Mouse (Mus musculus) limb, embryonic 10.5 days (tissue): ENCODE data around the gene Ctsd. TPM values are rescaled to one million over a fixed set of nuclear protein-coding genes. Genes with fewer than 3 reads are reported as not detected.

ENCODE experiments used
- DNase-seq: peaks from one replicate; pipeline ENCODE4 v3.0.0-alpha.2; 2017; ENCODE audit warnings: low spot score
- H3K27ac ChIP-seq: fragments of 300-500 bp; sonication (generic); 2 replicates; pipeline ENCODE4 v1.5.1; 2016; ENCODE audit warnings: mild to moderate bottlenecking
- H3K27me3 ChIP-seq: fragments of 300-500 bp; sonication (generic); 2 replicates; pipeline ENCODE4 v1.6.1; 2016; ENCODE audit warnings: low read depth, mild to moderate bottlenecking; ENCODE audit not compliant: poor library complexity, severe bottlenecking
- H3K36me3 ChIP-seq: fragments of 300-500 bp; sonication (generic); 2 replicates; pipeline ENCODE4 v1.6.1; 2016; ENCODE audit warnings: mild to moderate bottlenecking, moderate library complexity
- H3K4me1 ChIP-seq: fragments of 300-500 bp; sonication (generic); 2 replicates; pipeline ENCODE4 v1.6.1; 2016
- H3K4me3 ChIP-seq: fragments of 300-500 bp; sonication (generic); 2 replicates; pipeline ENCODE4 v1.5.1; 2016; ENCODE audit warnings: mild to moderate bottlenecking, moderate library complexity
- H3K9me3 ChIP-seq: fragments of 300-500 bp; sonication (generic); replicated peaks from 2 replicates; pipeline ENCODE4 v1.6.1; 2016; ENCODE audit warnings: mild to moderate bottlenecking
- WGBS: fragments of 180-500 bp; shearing (Covaris S2); methylation state at CpG from one replicate; pipeline ENCODE4 v1.1.7; 2016; 5-methylcytosine and 5-hydroxymethylcytosine counted together
- polyA plus RNA-seq: library from polyadenylated mRNA; unstranded; fragments of >200 nt; fragmentation: Nextera tagmentation; extraction: Ambion mirVana; gene quantifications from 2 replicates; pipeline ENCODE4 v1.2.1, GENCODE M21; 2016

Ctsd gene
- polyA plus RNA-seq, 1 experiment from 2014 or later, result 132 TPM

- no peak overlapping the region for H3K27ac ChIP-seq
- H3K36me3 ChIP-seq, result peaks cover 97% of the 10 kb centered on the region
- no peaks in the 10 kb centered on the region for H3K9me3 ChIP-seq
- no peak for DNase-seq
- H3K4me1 ChIP-seq, result peaks cover 5% of the 10 kb centered on the region
- H3K4me3 ChIP-seq, result no peak overlapping the region
- H3K27me3 ChIP-seq, result no peaks in the 10 kb centered on the region
- WGBS, result 89% methylated on average over 4 of the region's 4 CpGs
These were observed 6.7 kb downstream of the Ctsd start for GRCm38 (mm10) chr7:142381175-142381574.

- Histone ChIP-seq H3K27ac (no peak overlapping the region), H3K27me3 (peaks cover 6% of the 10 kb centered on the region; the same call in 1 of the 2 replicates), H3K4me3 (no peak overlapping the region), H3K9me3 (no peaks in the 10 kb centered on the region), H3K4me1 (peaks cover 4% of the 10 kb centered on the region), H3K36me3 (peaks cover 94% of the 10 kb centered on the region)
- 74% methylated on average over 6 of the region's 6 CpGs for WGBS
- DNase-seq, result no peak
These were observed 8.7 kb downstream of the Ctsd start for GRCm38 (mm10) chr7:142379186-142379585.

GRCm38 (mm10) chr7:142377233-142377925, 10.5 kb downstream of the Ctsd start:
- Histone ChIP-seq H3K27ac (no peak overlapping the region), H3K4me3 (no peak overlapping the region), H3K4me1 (peaks cover 8% of the 10 kb centered on the region), H3K36me3 (peaks cover 76% of the 10 kb centered on the region), H3K27me3 (peaks cover 24% of the 10 kb centered on the region), H3K9me3 (no peaks in the 10 kb centered on the region)
- no peak for DNase-seq
- WGBS, result 91% methylated on average over 14 of the region's 14 CpGs

GRCm38 (mm10) chr7:142376096-142376495, 11.7 kb downstream of the Ctsd start:
- Histone ChIP-seq H3K4me3 (no peak overlapping the region), H3K27me3 (peaks cover 37% of the 10 kb centered on the region), H3K27ac (no peak overlapping the region), H3K36me3 (peaks cover 63% of the 10 kb centered on the region), H3K9me3 (no peaks in the 10 kb centered on the region), H3K4me1 (peaks cover 21% of the 10 kb centered on the region)
- WGBS, result 75% methylated on average over 4 of the region's 4 CpGs
- no peak for DNase-seq

- no peaks in the 10 kb centered on the region for H3K9me3 ChIP-seq
- H3K4me1 ChIP-seq, result peaks cover 22% of the 10 kb centered on the region
- no peak overlapping the region for H3K4me3 ChIP-seq
- peaks cover 45% of the 10 kb centered on the region for H3K27me3 ChIP-seq
- peaks cover 55% of the 10 kb centered on the region for H3K36me3 ChIP-seq
- 84% methylated on average over 6 of the region's 6 CpGs for WGBS
- DNase-seq, result no peak
- no peak overlapping the region for H3K27ac ChIP-seq
These were observed 12.5 kb downstream of the Ctsd start for GRCm38 (mm10) chr7:142375261-142375724.

GRCm38 (mm10) chr7:142374413-142375015, 13.3 kb downstream of the Ctsd start:
- H3K9me3 ChIP-seq, result no peaks in the 10 kb centered on the region
- H3K27me3 ChIP-seq, result peaks cover 53% of the 10 kb centered on the region
- WGBS, result 90% methylated on average over 5 of the region's 5 CpGs
- H3K36me3 ChIP-seq, result peaks cover 48% of the 10 kb centered on the region
- H3K27ac ChIP-seq, result peak overlapping the region; percentile 19; the same call in 1 of the 2 replicates
- peaks cover 22% of the 10 kb centered on the region for H3K4me1 ChIP-seq
- H3K4me3 ChIP-seq, result no peak overlapping the region
- no peak for DNase-seq

GRCm38 (mm10) chr7:142373641-142374412, 14.0 kb downstream of the Ctsd start, which contains the start of gene Ifitm10:
Gene Ifitm10 (minus strand): TSS chr7:142373753.
- Histone ChIP-seq H3K9me3 (no peaks in the 10 kb centered on the region), H3K36me3 (peaks cover 41% of the 10 kb centered on the region), H3K4me1 (peaks cover 22% of the 10 kb centered on the region), H3K4me3 (peak within 1 kb of the TSS; percentile 55), H3K27ac (peak within 1 kb of the TSS; percentile 19; the same call in 1 of the 2 replicates), H3K27me3 (peaks cover 58% of the 10 kb centered on the region)
- DNase-seq, result no peak
- WGBS, result 69% methylated on average over 8 of the region's 8 CpGs

GRCm38 (mm10) chr7:142373039-142373438, 14.8 kb downstream of the Ctsd start:
- H3K36me3 ChIP-seq, result peaks cover 33% of the 10 kb centered on the region
- peaks cover 66% of the 10 kb centered on the region for H3K27me3 ChIP-seq
- H3K4me1 ChIP-seq, result peaks cover 22% of the 10 kb centered on the region
- WGBS, result 78% methylated on average over 5 of the region's 5 CpGs
- no peaks in the 10 kb centered on the region for H3K9me3 ChIP-seq
- no peak for DNase-seq
- no peak overlapping the region for H3K4me3 ChIP-seq
- H3K27ac ChIP-seq, result no peak overlapping the region

- Histone ChIP-seq H3K4me3 (peak overlapping the region; percentile 55), H3K4me1 (peaks cover 22% of the 10 kb centered on the region), H3K27ac (no peak overlapping the region), H3K27me3 (peaks cover 68% of the 10 kb centered on the region), H3K9me3 (no peaks in the 10 kb centered on the region), H3K36me3 (peaks cover 23% of the 10 kb centered on the region)
- DNase-seq, result peak; percentile 47
- WGBS, result 2% methylated on average over 64 of the region's 64 CpGs
These were observed 15.8 kb downstream of the Ctsd start for GRCm38 (mm10) chr7:142371768-142372661.

- Histone ChIP-seq H3K4me3 (peak overlapping the region; percentile 55), H3K36me3 (peaks cover 17% of the 10 kb centered on the region), H3K9me3 (no peaks in the 10 kb centered on the region), H3K27me3 (peaks cover 69% of the 10 kb centered on the region), H3K4me1 (peaks cover 22% of the 10 kb centered on the region), H3K27ac (no peak overlapping the region)
- WGBS, result 24% methylated on average over 11 of the region's 11 CpGs
- DNase-seq, result no peak
These were observed 16.5 kb downstream of the Ctsd start for GRCm38 (mm10) chr7:142371398-142371767.

- no peak for DNase-seq
- no peak overlapping the region; the same call in 1 of the 2 replicates for H3K4me3 ChIP-seq
- H3K27ac ChIP-seq, result no peak overlapping the region
- no peaks in the 10 kb centered on the region for H3K9me3 ChIP-seq
- peaks cover 13% of the 10 kb centered on the region for H3K36me3 ChIP-seq
- peaks cover 72% of the 10 kb centered on the region for H3K27me3 ChIP-seq
- WGBS, result 82% methylated on average over 18 of the region's 18 CpGs
- peaks cover 22% of the 10 kb centered on the region for H3K4me1 ChIP-seq
These were observed 16.9 kb downstream of the Ctsd start for GRCm38 (mm10) chr7:142370937-142371336.

- no peak overlapping the region for H3K27ac ChIP-seq
- H3K9me3 ChIP-seq, result no peaks in the 10 kb centered on the region
- 0 out of 2 replicates have a peak, but pooled peaks cover 4% of the 10 kb centered on the region for H3K36me3 ChIP-seq
- H3K4me3 ChIP-seq, result no peak overlapping the region
- 72% methylated on average over 6 of the region's 6 CpGs for WGBS
- DNase-seq, result no peak
- peaks cover 22% of the 10 kb centered on the region for H3K4me1 ChIP-seq
- H3K27me3 ChIP-seq, result peaks cover 72% of the 10 kb centered on the region
These were observed 18.0 kb downstream of the Ctsd start for GRCm38 (mm10) chr7:142369820-142370219.
